Mouse (Mus musculus) gastrocnemius, adult 18-20 months (tissue): Measurements from ENCODE around the gene Adgrl1. TPM values are rescaled to one million over a fixed set of nuclear protein-coding genes. Genes with fewer than 3 reads are reported as not detected.

Experiments used
- DNase-seq: peaks from one replicate; pipeline ENCODE4 v3.0.0; 2021; ENCODE audit warnings: low spot score
- long read RNA-seq, 2 experiments: library from polyadenylated mRNA; stranded (forward); transcript quantifications; one replicate each; pipeline ENCODE4 v2.0.0; 2021
- total RNA-seq, 2 experiments: library from RNA; stranded (reverse); gene quantifications; 2 replicates each; pipeline ENCODE4 v1.2.3; 2021

Gene Adgrl1
- total RNA-seq = 10 to 100 TPM; 14.1 to 17.2 TPM
- long read RNA-seq, experiment 1, full-length matches to known transcripts = 2 of 13 reads
- long read RNA-seq, experiment 1, partial matches to known transcripts = 7 of 13 reads
- long read RNA-seq, experiment 1, other reads (novel, unspliced or antisense) = 4 of 13 reads
- long read RNA-seq, experiment 2, partial matches to known transcripts = 0 of 5 reads
- long read RNA-seq, experiment 2, other reads (novel, unspliced or antisense) = 5 of 5 reads

GRCm38 (mm10) chr8:83899363-83900252 is at the start of gene Adgrl1:
TSS of gene Adgrl1 (plus strand) at chr8:83900105.
- DNase-seq = peak; percentile 71

- no peak for DNase-seq
These were observed 47.6 kb upstream of the Adgrl1 start for GRCm38 (mm10) chr8:83852329-83852728.

- DNase-seq = no peak
These were observed 46.4 kb upstream of the Adgrl1 start for GRCm38 (mm10) chr8:83853323-83854050.

DNA sequence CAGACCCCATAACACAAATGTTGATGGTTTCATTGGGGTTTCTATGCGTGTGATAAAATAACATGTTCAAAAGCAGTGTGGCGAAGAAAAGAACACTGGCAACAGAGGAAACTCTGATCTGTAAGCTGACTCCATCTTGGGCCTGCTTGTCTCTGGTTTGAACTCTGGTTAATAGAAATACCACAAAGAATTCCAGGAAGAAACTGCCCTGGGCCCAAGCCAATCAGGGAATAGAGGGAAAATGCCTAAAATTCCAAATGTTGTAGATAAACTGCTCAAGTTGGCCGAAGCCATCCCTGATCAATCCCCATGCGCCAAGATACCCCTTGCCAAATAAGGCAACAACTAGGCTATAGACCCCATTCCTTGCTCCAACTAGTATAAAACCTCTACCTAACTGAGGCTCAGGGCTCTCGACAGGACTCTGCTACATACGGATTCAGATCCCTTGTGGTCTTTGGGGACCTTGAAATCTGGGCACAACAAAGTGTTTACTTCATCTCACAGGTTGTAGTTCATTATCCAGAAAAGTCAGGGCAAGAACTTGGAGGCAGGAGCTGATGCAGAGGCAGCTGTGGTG is 43.3 kb upstream of the Adgrl1 start:
- DNase-seq = no peak

- no peak for DNase-seq
These were observed 37.3 kb upstream of the Adgrl1 start for GRCm38 (mm10) chr8:83862439-83863268.

- no peak for DNase-seq
These were observed 24.8 kb upstream of the Adgrl1 start for GRCm38 (mm10) chr8:83874881-83875655.

DNA sequence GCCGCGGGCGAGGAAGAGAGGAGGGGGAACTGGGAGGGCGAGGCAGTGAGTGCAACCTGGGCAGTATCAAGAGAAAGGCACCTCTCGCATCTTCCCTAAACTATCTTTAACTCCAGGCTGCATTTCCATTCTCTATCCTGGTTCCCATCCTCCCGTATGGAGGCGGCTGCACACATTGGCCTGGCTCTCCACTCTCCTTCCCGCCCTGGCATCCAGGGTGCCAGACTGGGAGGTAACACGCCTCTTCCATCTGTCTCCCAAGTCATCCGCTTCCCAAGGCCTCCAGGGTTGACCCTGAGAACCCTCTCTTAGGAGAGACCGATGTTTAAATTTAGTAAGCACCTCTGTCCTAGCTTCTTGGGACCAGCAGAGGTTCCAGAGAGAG is 24.3 kb upstream of the Adgrl1 start:
- DNase-seq = no peak

DNA sequence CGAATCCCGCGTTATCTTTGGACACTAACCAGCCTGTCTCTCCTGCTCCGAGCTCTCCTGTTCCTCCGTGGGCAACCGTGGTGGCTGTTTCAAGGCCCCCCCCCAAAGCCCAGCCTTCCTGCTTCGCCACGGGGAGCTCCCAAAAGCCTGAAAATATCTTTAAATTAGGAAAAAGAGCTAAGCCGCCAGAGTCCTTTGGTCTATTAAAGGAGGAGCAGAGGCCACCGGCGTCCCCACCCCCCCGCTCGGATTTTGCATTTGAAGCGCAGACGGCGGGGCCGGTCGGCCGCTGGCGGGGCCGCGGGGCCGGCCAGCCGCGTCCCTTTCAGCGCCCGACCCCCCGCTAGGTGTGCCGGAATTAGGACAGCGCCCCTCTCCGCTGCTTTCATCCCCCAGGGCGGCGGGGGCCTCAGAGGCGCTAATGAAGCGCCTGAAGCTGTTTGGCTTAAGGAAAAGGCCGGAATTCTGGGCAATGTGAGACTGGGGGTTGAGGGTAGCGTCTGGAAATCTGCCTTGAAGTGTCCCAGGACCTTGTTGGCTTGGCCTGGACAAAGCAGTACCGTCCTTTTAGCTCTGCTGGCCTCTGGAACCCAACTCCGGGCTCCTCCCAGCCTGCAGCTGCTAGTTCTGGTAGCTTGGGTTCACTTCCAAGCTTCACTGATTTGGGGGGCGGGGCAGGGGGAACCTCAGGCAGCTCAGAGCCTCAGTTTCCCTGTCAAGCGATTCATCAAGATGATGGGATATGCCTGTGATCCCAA is 23.6 kb upstream of the Adgrl1 start:
- no peak for DNase-seq

GRCm38 (mm10) chr8:83876838-83877223 is 23.1 kb upstream of the Adgrl1 start:
- no peak for DNase-seq

- no peak for DNase-seq
These were observed 11.5 kb upstream of the Adgrl1 start for GRCm38 (mm10) chr8:83888409-83888808.

- no peak for DNase-seq
These were observed 7.8 kb upstream of the Adgrl1 start for GRCm38 (mm10) chr8:83892061-83892460.

- DNase-seq = peak; percentile 72
These were observed 6.0 kb upstream of the Adgrl1 start for GRCm38 (mm10) chr8:83893915-83894314.

GRCm38 (mm10) chr8:83895894-83896293 is 4.0 kb upstream of the Adgrl1 start:
- DNase-seq = peak; percentile 54

DNA sequence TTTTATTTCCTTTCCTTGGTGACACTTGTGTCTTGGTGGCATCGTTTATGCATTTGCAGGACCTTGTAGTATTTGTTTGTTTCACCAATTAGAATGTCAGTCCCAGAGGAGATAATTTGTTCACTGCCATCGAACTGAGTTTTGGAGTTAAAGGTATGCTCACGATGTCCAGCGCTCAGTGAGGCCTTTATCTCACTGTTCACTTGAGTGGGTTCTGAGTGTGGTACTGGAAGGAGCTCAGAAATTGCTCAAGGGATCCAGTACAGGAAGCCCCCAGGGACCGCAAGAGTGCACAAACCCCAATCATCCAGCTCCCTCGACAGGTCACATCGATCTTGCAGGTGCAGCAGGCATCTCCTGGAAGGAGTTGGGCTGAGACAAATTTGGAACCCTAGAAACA is 3.4 kb upstream of the Adgrl1 start:
- DNase-seq = no peak

DNA sequence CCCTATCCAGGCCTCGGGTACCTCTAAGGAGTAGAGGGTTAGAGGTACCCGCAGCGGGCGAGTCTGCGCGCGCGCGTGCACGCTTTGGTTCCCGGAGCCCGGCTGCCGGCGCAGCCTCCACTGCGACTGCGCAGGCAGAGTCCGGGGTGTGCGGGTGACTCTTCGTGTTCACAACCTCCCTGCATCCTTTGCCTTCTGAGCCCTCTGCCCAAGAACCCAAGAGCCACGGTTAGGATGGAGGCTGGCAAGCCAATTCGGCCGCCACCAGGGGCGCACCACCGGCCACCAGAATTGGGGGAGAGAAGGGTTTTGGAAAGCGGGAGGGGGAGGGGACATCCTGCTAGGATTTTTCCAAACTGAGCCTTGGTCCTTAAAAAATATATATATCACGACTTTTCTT is 2.7 kb upstream of the Adgrl1 start:
- peak; percentile 28 for DNase-seq

DNA sequence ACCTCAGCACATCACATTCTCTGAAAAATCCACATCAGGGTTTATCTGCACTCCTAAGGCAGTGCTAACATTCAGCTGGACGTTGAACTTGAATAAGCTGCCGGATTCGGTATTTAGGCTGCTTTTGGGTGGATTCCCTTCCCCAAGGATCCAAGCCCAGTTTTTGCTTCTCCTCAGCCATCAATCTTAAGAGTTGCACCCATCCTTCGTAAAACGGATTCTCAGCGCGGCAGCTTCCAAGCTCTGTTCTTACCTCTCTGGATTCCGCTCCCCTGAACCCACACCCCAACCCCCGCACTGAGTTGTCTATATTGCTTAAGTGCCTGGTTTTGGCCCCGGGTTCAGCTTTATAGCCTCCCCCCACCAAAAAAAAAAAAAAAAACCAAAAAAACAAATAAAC is 1.4 kb upstream of the Adgrl1 start:
- DNase-seq = no peak

DNA sequence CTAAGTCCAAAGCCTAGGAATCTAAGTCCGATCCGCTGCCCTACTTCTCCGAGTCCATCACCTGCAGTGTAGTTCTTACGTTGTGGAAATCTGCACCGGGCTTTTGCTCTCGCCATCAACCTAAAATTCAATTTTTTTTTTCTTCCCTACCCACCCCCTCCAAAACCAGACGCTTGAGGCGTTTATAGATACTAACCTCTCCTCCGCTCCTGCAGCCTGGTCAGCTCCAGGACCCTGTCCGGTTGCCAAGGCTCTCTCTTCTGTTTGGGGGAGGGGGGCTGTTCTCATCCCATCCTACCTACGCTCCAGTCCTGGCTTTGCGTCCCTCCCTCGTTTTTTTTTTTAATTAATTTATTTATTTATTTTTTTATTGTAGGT is 931 bp upstream of the Adgrl1 start:
- no peak for DNase-seq

- DNase-seq = no peak
These were observed 506 bp downstream of the Adgrl1 start for GRCm38 (mm10) chr8:83900266-83900956.

DNA sequence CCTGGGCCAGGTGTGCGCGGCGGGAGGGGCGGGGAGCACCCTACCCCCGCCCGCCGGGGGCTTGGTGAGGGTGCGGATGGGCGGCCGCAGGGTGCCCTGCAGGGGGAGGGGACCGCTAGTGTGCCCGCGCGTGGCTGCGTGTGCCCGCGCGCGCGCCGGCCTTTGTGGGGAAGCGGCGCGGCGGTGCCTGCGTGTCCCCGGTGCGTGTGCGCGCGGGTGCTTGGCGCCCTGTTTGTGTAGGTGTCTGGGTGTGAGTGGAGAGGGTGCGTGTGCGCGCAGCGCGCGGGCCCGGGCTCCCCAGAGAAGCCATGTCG is 1.0 kb downstream of the Adgrl1 start:
- DNase-seq = no peak
